Mouse (Mus musculus) olfactory bulb, adult 2 months (tissue): ENCODE measurements at regions not wholly inside any gene's neighbourhood (a gene's known extent, or its start where the extent isn't known, plus 50 kb on each side); places are given as distances from the start of the nearest gene placed in this dataset.

Experiments
- H3K27ac ChIP-seq: fragments of 200-500 bp; 2 replicates; pipeline ENCODE4 v1.5.1; 2012; ENCODE audit warnings: low read depth, low read length; ENCODE audit not compliant: insufficient read depth
- H3K4me1 ChIP-seq: fragments of 200-500 bp; 2 replicates; pipeline ENCODE4 v1.6.1; 2012; ENCODE audit warnings: low read length; ENCODE audit not compliant: control insufficient read depth, insufficient read depth
- H3K4me3 ChIP-seq: fragments of 200-500 bp; 2 replicates; pipeline ENCODE4 v1.5.1; 2012; ENCODE audit warnings: mild to moderate bottlenecking, low read depth, low read length, moderate library complexity; ENCODE audit not compliant: insufficient read depth
- CTCF ChIP-seq: fragments of 200-500 bp; IDR thresholded peaks from 2 replicates; pipeline ENCODE4 v1.5.1; 2012; ENCODE audit warnings: low read depth, mild to moderate bottlenecking, low read length, moderate library complexity; ENCODE audit not compliant: insufficient read depth
- POLR2A ChIP-seq: fragments of 200-500 bp; IDR thresholded peaks from 2 replicates; pipeline ENCODE4 v1.6.1; 2012; ENCODE audit warnings: mild to moderate bottlenecking, low read depth, low read length, moderate library complexity; ENCODE audit not compliant: insufficient read depth
- WGBS: fragments of 180-500 bp; shearing (Covaris S2); methylation state at CpG from one replicate; pipeline ENCODE4 v1.1.7; 2018; 5-methylcytosine and 5-hydroxymethylcytosine counted together

DNA sequence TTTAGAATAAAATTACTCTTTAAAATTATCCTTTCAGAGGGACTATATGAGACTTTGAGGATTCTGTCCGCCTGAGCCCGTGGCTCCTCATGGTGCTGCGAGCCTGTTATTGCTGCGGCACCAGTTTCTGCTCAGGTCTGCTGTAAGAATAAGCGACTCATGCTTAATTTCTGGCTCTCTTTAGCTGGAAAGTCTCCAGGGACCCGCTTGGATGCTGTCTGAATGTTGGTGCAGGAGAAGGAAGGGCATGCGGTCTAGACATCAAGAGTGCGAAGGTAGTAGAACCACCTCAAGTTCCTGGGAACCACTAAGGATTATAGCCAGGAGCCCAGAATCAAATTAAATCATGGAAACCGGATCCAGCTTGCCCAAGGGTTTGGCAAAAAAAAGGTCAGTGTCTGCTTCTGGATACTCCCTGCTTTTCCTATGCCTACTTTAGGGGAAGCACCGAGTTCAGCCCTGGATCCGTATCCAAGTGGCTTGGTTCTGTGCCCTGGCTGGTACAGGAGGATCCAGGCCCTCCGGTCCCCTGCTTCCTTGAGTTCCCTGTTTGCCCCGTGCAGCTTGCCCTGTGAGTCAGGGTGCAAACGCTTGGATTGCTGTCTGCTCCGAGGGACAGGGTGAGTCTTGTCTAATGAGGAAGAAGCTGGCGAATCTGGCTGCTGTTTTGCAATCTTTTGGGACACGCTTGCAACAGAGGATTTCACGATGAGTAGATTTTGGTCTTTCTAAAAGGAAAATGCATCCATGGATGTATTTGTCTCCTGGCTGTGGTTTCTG lies 138.2 kb upstream of the Prickle1 start:
- Histone ChIP-seq H3K4me1 (peaks cover 10% of the 10 kb centered on the region), H3K4me3 (no peak overlapping the region), H3K27ac (no peak overlapping the region)
- 74% methylated on average over 18 of the region's 18 CpGs for whole genome bisulfite sequencing
- TF ChIP-seq POLR2A (no peak), CTCF (no peak)

DNA sequence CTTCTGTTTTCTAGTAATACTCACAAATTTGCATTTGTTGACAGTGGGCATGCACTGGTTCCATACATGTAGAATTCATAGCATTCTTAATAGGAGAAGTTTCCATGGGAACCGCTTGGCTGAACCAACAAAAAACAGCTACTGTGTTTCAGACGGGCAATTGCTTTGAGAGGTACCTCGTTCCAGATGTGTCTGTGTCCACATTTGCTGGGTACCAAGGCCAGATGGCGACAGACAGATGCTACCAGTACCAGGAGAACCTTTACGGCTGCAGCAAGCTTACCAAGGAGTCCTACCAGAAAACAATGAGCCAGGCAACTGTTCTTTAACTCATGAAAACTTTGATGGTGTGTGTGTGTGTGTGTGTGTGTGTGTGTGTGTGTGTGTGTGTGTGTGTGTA lies 137.1 kb upstream of the Prickle1 start:
- H3K4me1 ChIP-seq, result peaks cover 9% of the 10 kb centered on the region
- peak overlapping the region; percentile 49 for H3K27ac ChIP-seq
- WGBS, result 40% methylated on average over 5 of the region's 5 CpGs
- TF ChIP-seq CTCF (no peak), POLR2A (no peak)
- no peak overlapping the region for H3K4me3 ChIP-seq

DNA sequence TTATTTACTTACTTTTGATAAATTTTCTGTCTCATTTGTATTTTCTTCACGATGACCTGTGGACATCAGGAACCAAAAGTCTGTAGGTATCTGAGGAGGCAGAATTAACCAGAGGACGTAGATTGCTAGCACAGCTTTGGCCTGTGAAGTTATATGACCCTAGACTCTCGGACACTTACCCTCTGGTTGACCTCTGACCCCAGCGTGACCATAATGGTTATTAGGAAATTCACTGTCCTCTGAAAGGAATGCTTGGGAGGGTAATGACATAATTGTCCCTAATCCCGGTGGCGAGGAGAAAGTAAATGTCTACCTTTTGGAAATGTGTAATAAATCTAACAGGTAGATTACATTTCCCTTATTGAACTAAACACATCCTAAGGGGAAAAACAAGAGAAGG lies 135.5 kb upstream of the Prickle1 start:
- Histone ChIP-seq H3K27ac (no peak overlapping the region), H3K4me1 (peaks cover 9% of the 10 kb centered on the region), H3K4me3 (no peak overlapping the region)
- WGBS, result 94% methylated on average over 6 of the region's 6 CpGs
- TF ChIP-seq CTCF (no peak), POLR2A (no peak)

DNA sequence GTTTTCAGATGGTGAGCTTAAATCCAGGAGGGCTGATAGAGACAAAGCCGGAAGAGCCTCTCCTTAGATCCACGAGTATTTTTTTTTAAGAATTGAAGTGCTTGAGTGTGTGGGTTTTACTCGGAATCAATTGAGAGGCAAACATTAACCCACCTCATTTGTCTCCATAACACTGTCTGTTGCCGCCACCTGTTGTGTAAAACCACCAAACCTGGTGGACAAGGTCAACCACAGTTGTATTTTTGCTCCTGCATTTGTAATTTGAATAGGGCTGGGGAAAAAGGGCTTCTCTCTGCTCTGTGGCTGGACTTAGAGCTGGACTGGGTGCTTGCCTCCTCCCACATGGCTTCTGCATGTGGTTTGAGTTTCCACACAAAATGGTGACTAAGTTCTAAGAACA lies 119.8 kb upstream of the Prickle1 start:
- no peak overlapping the region for H3K27ac ChIP-seq
- no peak overlapping the region for H3K4me3 ChIP-seq
- peaks cover 10% of the 10 kb centered on the region for H3K4me1 ChIP-seq
- WGBS, result 80% methylated on average over 4 of the region's 4 CpGs
- no peak for TF ChIP-seq CTCF
- TF ChIP-seq POLR2A, result no peak

DNA sequence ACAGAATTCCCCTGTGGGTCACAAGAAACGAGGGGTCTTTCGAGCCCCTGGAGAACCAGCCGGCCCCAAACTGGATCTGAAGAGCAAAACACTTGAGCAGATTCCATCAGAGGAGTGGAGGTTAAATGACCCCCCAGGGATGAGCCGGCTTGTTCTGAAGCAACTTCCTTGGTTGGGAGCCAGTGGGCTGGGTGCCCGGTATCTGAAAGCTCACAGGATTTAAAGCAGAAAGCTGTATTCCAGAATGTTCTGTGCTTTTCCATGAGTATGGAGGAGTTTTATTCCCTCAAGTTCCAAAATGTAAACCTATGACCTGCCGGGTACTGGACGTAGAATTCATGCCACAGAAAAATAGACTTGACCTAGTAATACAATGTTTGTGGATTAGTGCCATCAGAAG lies 117.7 kb upstream of the Prickle1 start:
- WGBS, result 57% methylated on average over 7 of the region's 7 CpGs
- H3K4me1 ChIP-seq, result peaks cover 10% of the 10 kb centered on the region
- TF ChIP-seq POLR2A (no peak), CTCF (no peak)

DNA sequence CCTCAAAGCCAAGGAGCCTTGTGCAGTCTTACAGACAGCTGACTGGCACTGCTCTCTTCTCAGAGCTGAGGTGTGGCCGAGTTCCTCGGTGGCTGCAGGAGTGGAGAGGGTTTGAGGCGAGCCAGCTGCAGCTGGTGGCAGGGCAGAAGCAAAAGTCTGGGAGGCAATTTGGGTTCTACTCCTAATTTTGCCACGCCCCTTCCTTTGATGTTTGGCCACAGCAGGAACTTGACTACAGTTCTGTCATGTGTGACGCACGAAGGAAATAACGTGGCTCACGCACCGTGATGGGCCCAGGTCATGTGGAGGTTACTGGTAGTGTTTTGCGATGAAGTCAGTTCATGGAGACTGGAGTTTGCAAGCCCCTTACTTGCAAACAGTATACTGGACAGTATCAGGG lies 116.9 kb upstream of the Prickle1 start:
- no peak overlapping the region for H3K4me3 ChIP-seq
- no peak for TF ChIP-seq CTCF
- no peak for TF ChIP-seq POLR2A
- H3K4me1 ChIP-seq, result peaks cover 10% of the 10 kb centered on the region
- H3K27ac ChIP-seq, result no peak overlapping the region
- 83% methylated on average over 10 of the region's 10 CpGs for WGBS

More for the DNA sequence above, 117.7 kb upstream of the Prickle1 start:
- H3K27ac ChIP-seq, result no peak overlapping the region
- no peak overlapping the region for H3K4me3 ChIP-seq

DNA sequence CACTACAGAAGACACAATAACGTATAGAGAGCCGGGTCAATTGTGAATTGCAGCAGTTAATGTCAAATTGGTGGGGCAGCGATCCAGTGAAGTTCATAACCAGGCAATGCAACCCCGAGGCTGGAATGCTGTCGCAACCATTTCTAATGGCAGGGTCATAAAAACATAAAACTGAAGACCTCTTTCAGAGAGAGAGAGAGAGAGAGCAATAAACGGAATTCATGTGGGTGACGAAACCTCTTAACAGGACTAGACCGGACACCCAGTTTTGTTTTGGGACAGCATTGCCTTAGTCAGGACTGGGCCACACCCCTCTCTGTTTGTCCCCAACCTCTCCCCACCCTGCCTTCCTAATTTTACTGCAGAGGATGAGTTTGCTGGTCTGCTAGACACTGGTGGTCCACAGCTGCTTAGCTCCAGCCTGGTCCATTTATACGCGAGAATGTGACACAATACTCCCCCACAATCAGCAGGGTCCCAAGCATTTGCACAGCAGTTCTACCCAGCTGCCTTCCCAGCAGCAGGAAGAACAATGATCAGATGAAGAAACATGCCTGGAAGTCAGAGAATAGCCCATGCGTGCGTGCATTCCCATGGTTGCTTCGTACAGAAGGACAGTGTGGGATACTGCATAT lies 115.6 kb upstream of the Prickle1 start:
- no peak for TF ChIP-seq POLR2A
- no peak for TF ChIP-seq CTCF
- H3K4me3 ChIP-seq, result no peak overlapping the region
- no peak overlapping the region for H3K27ac ChIP-seq
- H3K4me1 ChIP-seq, result peaks cover 13% of the 10 kb centered on the region
- WGBS, result 69% methylated on average over 13 of the region's 13 CpGs

DNA sequence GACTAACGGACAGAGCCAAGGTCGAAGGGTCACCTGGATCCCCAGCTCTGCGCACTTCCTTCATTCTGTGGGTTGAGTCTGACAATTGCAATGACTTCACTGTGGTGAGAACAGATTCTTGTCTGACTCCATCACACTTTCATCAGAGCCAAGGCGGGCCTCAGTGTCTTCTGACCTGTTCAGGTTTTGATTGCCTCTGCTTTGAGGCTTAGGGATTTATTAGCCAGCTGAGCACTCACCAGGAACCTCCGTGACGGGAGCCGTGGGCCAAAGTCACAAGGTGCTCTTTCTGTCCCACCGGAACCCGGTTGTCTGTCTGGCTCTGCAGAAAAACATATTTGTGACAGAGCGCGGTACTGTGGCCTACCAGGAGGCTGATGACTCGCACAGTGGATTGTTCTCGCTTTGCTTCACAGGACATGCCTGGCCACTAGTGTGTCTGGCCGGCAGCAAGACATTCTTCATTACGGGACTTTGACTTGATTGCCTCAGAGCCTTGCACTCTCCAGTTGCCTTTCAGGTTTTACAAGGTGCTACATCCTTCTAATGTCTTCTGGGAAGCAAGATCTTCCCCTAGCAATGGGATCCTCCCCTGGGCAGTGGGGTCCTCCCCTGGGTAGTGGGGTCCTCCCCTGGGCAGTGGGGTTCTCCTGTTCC lies 114.9 kb upstream of the Prickle1 start:
- TF ChIP-seq POLR2A, result no peak
- no peak for TF ChIP-seq CTCF
- Histone ChIP-seq H3K4me1 (peaks cover 14% of the 10 kb centered on the region), H3K4me3 (no peak overlapping the region), H3K27ac (no peak overlapping the region)
- WGBS, result 95% methylated on average over 15 of the region's 15 CpGs

DNA sequence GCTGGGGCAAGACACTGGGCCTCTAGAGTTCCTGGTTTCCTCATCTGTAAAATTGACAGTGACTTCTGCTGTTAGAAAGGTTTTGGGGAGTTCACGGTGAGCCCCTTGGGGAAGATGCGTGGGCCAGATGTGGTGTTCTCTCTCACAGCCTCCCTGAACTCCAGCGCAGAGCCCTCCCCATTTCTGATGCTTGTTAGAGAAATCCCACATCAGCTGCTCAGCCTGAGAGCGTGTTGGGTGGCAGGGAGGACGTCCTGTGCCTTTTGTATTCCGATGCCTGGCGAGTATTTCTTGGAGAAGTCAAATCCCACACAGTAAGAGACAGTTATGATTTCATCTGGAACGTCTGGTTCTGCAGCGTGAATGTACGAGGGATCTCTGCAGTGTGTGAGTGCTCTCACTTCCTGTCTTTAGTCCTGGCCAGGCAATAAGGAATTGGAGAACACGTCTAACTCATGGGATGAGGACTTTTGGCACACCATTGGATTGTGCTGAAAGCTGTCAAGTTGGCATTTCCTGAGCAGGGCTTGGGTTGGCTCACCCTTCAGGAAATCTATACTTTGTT lies 110.8 kb upstream of the Prickle1 start:
- Histone ChIP-seq H3K27ac (no peak overlapping the region), H3K4me3 (no peak overlapping the region), H3K4me1 (peaks cover 10% of the 10 kb centered on the region)
- 76% methylated on average over 11 of the region's 11 CpGs for WGBS
- TF ChIP-seq CTCF (no peak), POLR2A (no peak)
